Mouse (Mus musculus) c-Kit-positive CD71-negative TER-119-negative erythroid progenitor cells, embryonic 14.5 days (primary cell): ENCODE results near the gene Abhd16a.

ENCODE experiments used
- DNase-seq: peaks from one replicate; pipeline ENCODE4 v3.0.0-alpha.2; 2013; ENCODE audit warnings: low read depth

Abhd16a gene

GRCm38 (mm10) chr17:35085208-35085865, 3.7 kb upstream of the Abhd16a start, which contains the start of gene Ly6g6f:
Gene Ly6g6f (minus strand): TSS chr17:35085610.
- DNase-seq, result no peak

GRCm38 (mm10) chr17:35088151-35088550, 912 bp upstream of the Abhd16a start:
- no peak for DNase-seq

GRCm38 (mm10) chr17:35090166-35090932, 1.3 kb downstream of the Abhd16a start:
- DNase-seq, result no peak

GRCm38 (mm10) chr17:35092403-35093198, 3.5 kb downstream of the Abhd16a start:
- no peak for DNase-seq

GRCm38 (mm10) chr17:35094475-35095365, 5.7 kb downstream of the Abhd16a start:
- no peak for DNase-seq

- no peak for DNase-seq
Observed at GRCm38 (mm10) chr17:35096597-35096996, 7.5 kb downstream of the Abhd16a start.

GRCm38 (mm10) chr17:35097164-35097655, 8.1 kb downstream of the Abhd16a start:
- no peak for DNase-seq

GRCm38 (mm10) chr17:35100196-35100765, 11.2 kb downstream of the Abhd16a start:
- DNase-seq, result no peak

GRCm38 (mm10) chr17:35101161-35101560, 12.1 kb downstream of the Abhd16a start:
- no peak for DNase-seq

- DNase-seq, result no peak
Observed at GRCm38 (mm10) chr17:35102299-35102698, 13.2 kb downstream of the Abhd16a start.

GRCm38 (mm10) chr17:35103221-35103690, 14.2 kb downstream of the Abhd16a start:
- DNase-seq, result no peak

- DNase-seq, result no peak
Observed at GRCm38 (mm10) chr17:35104079-35104478, 15.0 kb downstream of the Abhd16a start.

GRCm38 (mm10) chr17:35104754-35105153, 15.7 kb downstream of the Abhd16a start:
- no peak for DNase-seq

GRCm38 (mm10) chr17:35105740-35106389, 16.8 kb downstream of the Abhd16a start:
- DNase-seq, result no peak

- no peak for DNase-seq
Observed at GRCm38 (mm10) chr17:35106522-35106921, 17.5 kb downstream of the Abhd16a start.

- no peak for DNase-seq
Observed at GRCm38 (mm10) chr17:35108097-35108496, 19.0 kb downstream of the Abhd16a start, which contains the start of gene Ly6g5c. Gene Ly6g5c (plus strand): TSS chr17:35108279.

GRCm38 (mm10) chr17:35111774-35112173, 22.7 kb downstream of the Abhd16a start:
- no peak for DNase-seq

- DNase-seq, result no peak
Observed at GRCm38 (mm10) chr17:35115046-35116019, 26.3 kb downstream of the Abhd16a start, which contains the start of gene Ly6g5b. Gene Ly6g5b (minus strand): TSS chr17:35115428.

- DNase-seq, result no peak
Observed at GRCm38 (mm10) chr17:35120745-35121142, 31.7 kb downstream of the Abhd16a start.
